Mouse (Mus musculus): Measurements from ENCODE around the gene Cyb5r3. TPM values are rescaled to one million over a fixed set of nuclear protein-coding genes. Genes with fewer than 3 reads are reported as not detected.

Cyb5r3 gene
- polyA plus RNA-seq, 1 experiment from 2014 or later: 148 TPM

- Histone ChIP-seq H3K4me1 (peaks cover 9% of the 10 kb centered on the region), H3K27me3 (no peaks in the 10 kb centered on the region), H3K36me3 (peaks cover 57% of the 10 kb centered on the region), H3K4me2 (replicated peaks) (no peak overlapping the region), H3K9ac (no peak overlapping the region), H3K27ac (no peak overlapping the region), H3K4me3 (no peak overlapping the region), H3K9me3 (replicated peaks) (0 out of 2 replicates have a peak, but pooled peaks cover 4% of the 10 kb centered on the region)
- 71% methylated on average over 11 of the region's 11 CpGs for WGBS
- ATAC-seq (ENCODE audit: low FRiP score): no peak
These were observed 15.3 kb downstream of the Cyb5r3 start for GRCm38 (mm10) chr15:83156929-83157666.

GRCm38 (mm10) chr15:83155672-83156419, 16.5 kb downstream of the Cyb5r3 start:
- H3K36me3 ChIP-seq: peaks cover 57% of the 10 kb centered on the region
- no peak overlapping the region for H3K4me3 ChIP-seq
- H3K4me1 ChIP-seq: peaks cover under 1% of the 10 kb centered on the region
- WGBS: 85% methylated on average over 6 of the region's 6 CpGs
- H3K9ac ChIP-seq: no peak overlapping the region
- no peak for ATAC-seq (ENCODE audit: low FRiP score)
- no peak overlapping the region for H3K27ac ChIP-seq
- no peak overlapping the region for H3K4me2 ChIP-seq (replicated peaks)
- H3K27me3 ChIP-seq: no peaks in the 10 kb centered on the region
- 0 out of 2 replicates have a peak, but pooled peaks cover 4% of the 10 kb centered on the region for H3K9me3 ChIP-seq (replicated peaks)

- 0 out of 2 replicates have a peak, but pooled peaks cover 2% of the 10 kb centered on the region for H3K4me1 ChIP-seq
- H3K9ac ChIP-seq: no peak overlapping the region
- H3K36me3 ChIP-seq: peaks cover 43% of the 10 kb centered on the region
- 0 out of 2 replicates have a peak, but pooled peaks cover 4% of the 10 kb centered on the region for H3K9me3 ChIP-seq (replicated peaks)
- whole genome bisulfite sequencing: 93% methylated on average over 7 of the region's 7 CpGs
- ATAC-seq (ENCODE audit: low FRiP score): no peak
- H3K4me2 ChIP-seq (replicated peaks): no peak overlapping the region
- no peaks in the 10 kb centered on the region for H3K27me3 ChIP-seq
- no peak overlapping the region for H3K27ac ChIP-seq
- H3K4me3 ChIP-seq: no peak overlapping the region
These were observed 18.1 kb downstream of the Cyb5r3 start for GRCm38 (mm10) chr15:83154309-83154708.

- Histone ChIP-seq H3K4me1 (peaks cover 15% of the 10 kb centered on the region), H3K4me3 (no peak overlapping the region), H3K27me3 (no peaks in the 10 kb centered on the region), H3K4me2 (replicated peaks) (no peak overlapping the region), H3K27ac (no peak overlapping the region), H3K9ac (no peak overlapping the region), H3K36me3 (peaks cover 29% of the 10 kb centered on the region), H3K9me3 (replicated peaks) (no peaks in the 10 kb centered on the region)
- ATAC-seq (ENCODE audit: low FRiP score): no peak
- 90% methylated on average over 4 of the region's 4 CpGs for WGBS
These were observed 21.7 kb downstream of the Cyb5r3 start for GRCm38 (mm10) chr15:83150694-83151093.

- Histone ChIP-seq H3K4me2 (replicated peaks) (peak overlapping the region; percentile 84), H3K27me3 (no peaks in the 10 kb centered on the region), H3K4me1 (peaks cover 15% of the 10 kb centered on the region), H3K27ac (peak overlapping the region; percentile 98), H3K36me3 (peaks cover 33% of the 10 kb centered on the region), H3K9ac (peak overlapping the region; percentile 95; the same call in 1 of the 2 replicates), H3K9me3 (replicated peaks) (no peaks in the 10 kb centered on the region), H3K4me3 (peak overlapping the region; percentile 76)
- no peak for ATAC-seq (ENCODE audit: low FRiP score)
- WGBS: 37% methylated on average over 3 of the region's 3 CpGs
These were observed 22.3 kb downstream of the Cyb5r3 start for GRCm38 (mm10) chr15:83150073-83150442.

GRCm38 (mm10) chr15:83149196-83150072, 23.0 kb downstream of the Cyb5r3 start, which contains the start of gene Poldip3:
Poldip3 (minus strand) TSS chr15:83149384.
- peak; percentile 93 for ATAC-seq (ENCODE audit: low FRiP score)
- peak within 1 kb of the TSS; percentile 84 for H3K4me2 ChIP-seq (replicated peaks)
- H3K27me3 ChIP-seq: no peaks in the 10 kb centered on the region
- WGBS: under 1% methylated on average over 56 of the region's 56 CpGs
- peaks cover 31% of the 10 kb centered on the region for H3K36me3 ChIP-seq
- peak within 1 kb of the TSS; percentile 98 for H3K27ac ChIP-seq
- H3K4me1 ChIP-seq: peaks cover 15% of the 10 kb centered on the region
- H3K9ac ChIP-seq: peak within 1 kb of the TSS; percentile 95
- peak within 1 kb of the TSS; percentile 76 for H3K4me3 ChIP-seq
- H3K9me3 ChIP-seq (replicated peaks): no peaks in the 10 kb centered on the region

- ATAC-seq (ENCODE audit: low FRiP score): peak; percentile 85
- peaks cover 29% of the 10 kb centered on the region for H3K36me3 ChIP-seq
- under 1% methylated on average over 28 of the region's 41 CpGs for WGBS
- H3K4me1 ChIP-seq: peaks cover 19% of the 10 kb centered on the region
- peak overlapping the region; percentile 84 for H3K4me2 ChIP-seq (replicated peaks)
- peak overlapping the region; percentile 95 for H3K9ac ChIP-seq
- peak overlapping the region; percentile 76 for H3K4me3 ChIP-seq
- H3K9me3 ChIP-seq (replicated peaks): no peaks in the 10 kb centered on the region
- no peaks in the 10 kb centered on the region for H3K27me3 ChIP-seq
- peak overlapping the region; percentile 98 for H3K27ac ChIP-seq
These were observed 23.6 kb downstream of the Cyb5r3 start for GRCm38 (mm10) chr15:83148801-83149195.

GRCm38 (mm10) chr15:83148395-83148794, 24.0 kb downstream of the Cyb5r3 start:
- Histone ChIP-seq H3K4me1 (peaks cover 22% of the 10 kb centered on the region), H3K4me3 (peak overlapping the region; percentile 76), H3K27ac (peak overlapping the region; percentile 98), H3K9me3 (replicated peaks) (no peaks in the 10 kb centered on the region), H3K36me3 (peaks cover 25% of the 10 kb centered on the region), H3K9ac (peak overlapping the region; percentile 95), H3K4me2 (replicated peaks) (peak overlapping the region; percentile 84), H3K27me3 (no peaks in the 10 kb centered on the region)
- WGBS: 3% methylated on average over 21 of the region's 21 CpGs
- no peak for ATAC-seq (ENCODE audit: low FRiP score)

- peaks cover 32% of the 10 kb centered on the region for H3K4me1 ChIP-seq
- H3K36me3 ChIP-seq: peaks cover 24% of the 10 kb centered on the region
- no peaks in the 10 kb centered on the region for H3K27me3 ChIP-seq
- H3K4me3 ChIP-seq: no peak overlapping the region
- H3K27ac ChIP-seq: no peak overlapping the region
- no peak overlapping the region for H3K4me2 ChIP-seq (replicated peaks)
- ATAC-seq (ENCODE audit: low FRiP score): no peak
- WGBS: 93% methylated on average over 6 of the region's 6 CpGs
- no peaks in the 10 kb centered on the region for H3K9me3 ChIP-seq (replicated peaks)
- no peak overlapping the region for H3K9ac ChIP-seq
These were observed 26.9 kb downstream of the Cyb5r3 start for GRCm38 (mm10) chr15:83145541-83145940.

- peaks cover 23% of the 10 kb centered on the region for H3K4me1 ChIP-seq
- no peaks in the 10 kb centered on the region for H3K9me3 ChIP-seq (replicated peaks)
- 0 out of 2 replicates have a peak overlapping the region, but pooled peaks have one; percentile 13 for H3K9ac ChIP-seq
- H3K27ac ChIP-seq: peak overlapping the region; percentile 24; the same call in 1 of the 2 replicates
- H3K36me3 ChIP-seq: peaks cover 30% of the 10 kb centered on the region
- WGBS: 34% methylated on average over 5 of the region's 5 CpGs
- H3K27me3 ChIP-seq: no peaks in the 10 kb centered on the region
- H3K4me3 ChIP-seq: no peak overlapping the region
- H3K4me2 ChIP-seq (replicated peaks): no peak overlapping the region
- ATAC-seq (ENCODE audit: low FRiP score): no peak
These were observed 29.5 kb downstream of the Cyb5r3 start for GRCm38 (mm10) chr15:83142861-83143260.

- no peak overlapping the region for H3K4me3 ChIP-seq
- H3K4me2 ChIP-seq (replicated peaks): no peak overlapping the region
- H3K27me3 ChIP-seq: no peaks in the 10 kb centered on the region
- H3K4me1 ChIP-seq: no peaks in the 10 kb centered on the region
- no peak for ATAC-seq (ENCODE audit: low FRiP score)
- no peak overlapping the region for H3K9ac ChIP-seq
- H3K9me3 ChIP-seq (replicated peaks): no peaks in the 10 kb centered on the region
- peaks cover 76% of the 10 kb centered on the region for H3K36me3 ChIP-seq
- H3K27ac ChIP-seq: no peak overlapping the region
- WGBS: 95% methylated on average over 2 of the region's 2 CpGs
These were observed 36.7 kb downstream of the Cyb5r3 start for GRCm38 (mm10) chr15:83135654-83136053.

All from hindbrain, embryonic 12.5 days (tissue).